Mouse (Mus musculus) E14TG2a.4 (cell line): ENCODE measurements around the gene Igf1r.

Experiments used
- CTCF ChIP-seq: conservative IDR thresholded peaks from 2 replicates; pipeline ENCODE4 v1.5.1; 2014; ENCODE audit warnings: low read length
- NANOG ChIP-seq: IDR thresholded peaks from 2 replicates; pipeline ENCODE4 v1.6.1; 2014; ENCODE audit warnings: borderline replicate concordance, low read length, mixed read lengths

DNA sequence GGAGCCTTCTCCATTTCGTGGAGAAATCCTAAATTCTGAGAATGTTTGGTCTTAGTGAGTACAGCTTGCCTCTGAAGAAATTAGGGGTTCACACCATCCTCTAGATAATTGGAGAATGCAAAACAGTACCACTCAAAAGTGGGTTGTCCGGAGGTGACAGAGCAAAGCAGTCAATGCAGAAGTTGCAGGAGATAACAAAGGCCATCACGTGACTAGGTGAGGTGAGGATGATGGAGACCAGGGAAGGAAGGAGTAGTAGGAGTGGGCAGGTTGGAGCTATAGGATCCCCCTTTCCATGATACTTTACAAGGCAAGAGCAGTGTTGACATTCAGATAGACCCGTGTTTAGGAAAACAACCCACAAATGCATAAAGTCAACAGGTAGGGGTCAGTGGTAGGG, 41.0 kb downstream of the Igf1r start:
- TF ChIP-seq CTCF (no peak), NANOG (no peak)
